Mouse (Mus musculus): ENCODE results near the gene Clcnka. TPM values are rescaled to one million over a fixed set of nuclear protein-coding genes. Genes with fewer than 3 reads are reported as not detected.
A peak's percentile ranks its signal among the peaks of the same experiment; 100 is the strongest.

The Clcnka gene
- not detected for total RNA-seq (2021)

DNA sequence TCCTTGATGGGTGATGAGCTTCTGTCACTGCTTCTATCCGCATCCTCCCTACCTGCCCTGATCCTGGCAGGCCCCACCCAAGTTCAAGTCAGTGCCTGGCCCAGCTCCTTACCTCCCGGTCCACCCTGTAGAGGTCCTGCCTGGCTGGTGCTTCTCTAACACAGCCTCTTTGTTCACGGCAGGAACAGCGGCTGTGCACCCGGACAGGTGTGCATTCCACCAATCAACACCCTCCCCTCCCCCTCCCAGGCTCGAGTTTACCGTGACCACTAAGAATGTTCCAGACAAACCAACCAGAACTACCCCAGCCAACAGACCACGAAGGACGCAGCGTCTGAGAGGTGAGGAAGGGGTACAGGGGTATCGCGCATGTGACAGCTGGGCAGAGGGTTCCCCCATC is at the start of gene Clcnka:
Clcnka (minus strand) TSS at position 180 of the 400 bp plus-strand sequence.
- no peak for DNase-seq

DNA sequence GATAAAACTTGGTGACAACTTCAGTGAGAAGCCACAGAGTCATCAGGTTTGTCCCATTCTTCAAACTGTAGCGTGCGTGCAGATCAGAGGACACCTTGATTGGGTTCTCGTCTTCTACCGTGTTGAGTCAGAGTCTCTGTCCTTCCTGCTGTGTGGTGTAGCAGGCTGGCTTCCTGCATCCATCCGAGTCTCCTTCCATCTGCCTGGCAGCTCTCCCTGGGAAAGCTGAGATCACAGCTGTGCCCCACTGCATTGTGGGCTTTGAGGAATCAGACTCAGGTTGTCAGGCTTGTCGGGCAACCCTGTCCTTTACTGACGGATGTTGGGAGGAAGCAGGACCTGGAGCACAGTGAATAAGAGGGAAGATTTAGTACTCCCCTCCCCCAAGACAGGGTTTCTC is 47.7 kb upstream of the Clcnka start:
- DNase-seq, result no peak

DNA sequence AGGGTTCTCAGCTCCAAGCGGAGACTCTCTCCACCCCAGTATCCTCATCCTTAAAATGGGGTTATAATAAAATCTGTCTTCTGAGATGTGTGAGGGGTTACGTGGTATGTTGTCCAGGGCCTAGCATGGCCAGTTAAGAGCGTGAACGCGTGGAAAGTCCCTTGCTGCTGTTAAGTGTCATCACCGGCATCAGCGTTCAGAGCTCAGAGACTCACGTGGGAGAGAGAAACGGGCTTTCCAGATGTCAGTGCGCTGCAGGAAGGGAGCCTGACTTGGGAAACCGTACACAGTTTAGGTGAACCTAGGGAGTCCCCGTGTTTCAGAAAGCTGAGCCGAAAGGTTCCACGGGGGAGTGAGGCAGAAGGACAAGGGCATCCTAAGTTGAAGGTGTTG is 46.8 kb upstream of the Clcnka start:
- DNase-seq, result no peak

DNA sequence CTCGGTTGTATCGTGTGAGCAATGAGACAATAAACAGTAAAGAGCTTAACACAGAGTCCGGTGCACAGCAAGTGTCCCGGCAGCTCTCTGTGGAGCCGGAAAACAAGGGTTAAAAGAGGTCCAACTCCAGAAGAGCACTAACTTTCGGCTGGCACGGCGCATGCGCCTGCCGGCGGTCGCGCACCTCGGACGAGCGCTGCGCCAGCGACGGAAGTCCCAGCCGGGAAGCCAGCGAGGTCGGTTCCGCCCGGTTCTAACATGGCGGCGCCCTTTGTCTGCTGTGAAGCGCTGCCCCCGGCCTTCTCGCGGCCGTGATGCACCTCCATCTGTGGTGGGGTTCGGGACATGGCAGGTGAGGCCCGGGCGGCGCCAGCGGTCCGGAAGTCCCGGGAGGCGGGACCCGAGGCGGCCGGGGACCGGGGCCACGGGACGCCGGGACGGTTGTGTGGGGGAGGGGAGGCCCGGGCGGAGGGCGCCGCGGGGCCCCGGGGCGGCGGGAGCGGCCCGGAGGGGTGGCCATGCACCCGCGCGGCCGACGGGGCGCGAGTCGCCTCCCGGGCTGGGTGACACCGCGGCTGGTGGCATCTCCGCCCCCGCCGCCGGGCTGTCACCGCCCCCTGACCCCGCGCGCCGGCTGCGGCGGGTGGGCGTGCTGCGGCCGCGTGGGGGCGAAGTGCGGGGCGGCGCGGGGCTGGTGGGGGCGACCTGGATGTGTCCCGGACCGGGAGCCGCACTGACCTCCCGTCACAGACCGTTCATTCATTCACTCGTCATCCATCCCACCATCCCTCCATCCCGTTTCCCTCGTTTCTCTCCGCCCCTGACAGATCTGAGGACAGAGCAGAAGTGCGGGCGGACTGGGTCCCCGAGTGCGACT is 46.2 kb upstream of the Clcnka start, which contains the start of gene Zbtb17:
Zbtb17 (plus strand) TSS at position 204 of the 877 bp plus-strand sequence.
- peak; percentile 85 to 86 for DNase-seq

DNA sequence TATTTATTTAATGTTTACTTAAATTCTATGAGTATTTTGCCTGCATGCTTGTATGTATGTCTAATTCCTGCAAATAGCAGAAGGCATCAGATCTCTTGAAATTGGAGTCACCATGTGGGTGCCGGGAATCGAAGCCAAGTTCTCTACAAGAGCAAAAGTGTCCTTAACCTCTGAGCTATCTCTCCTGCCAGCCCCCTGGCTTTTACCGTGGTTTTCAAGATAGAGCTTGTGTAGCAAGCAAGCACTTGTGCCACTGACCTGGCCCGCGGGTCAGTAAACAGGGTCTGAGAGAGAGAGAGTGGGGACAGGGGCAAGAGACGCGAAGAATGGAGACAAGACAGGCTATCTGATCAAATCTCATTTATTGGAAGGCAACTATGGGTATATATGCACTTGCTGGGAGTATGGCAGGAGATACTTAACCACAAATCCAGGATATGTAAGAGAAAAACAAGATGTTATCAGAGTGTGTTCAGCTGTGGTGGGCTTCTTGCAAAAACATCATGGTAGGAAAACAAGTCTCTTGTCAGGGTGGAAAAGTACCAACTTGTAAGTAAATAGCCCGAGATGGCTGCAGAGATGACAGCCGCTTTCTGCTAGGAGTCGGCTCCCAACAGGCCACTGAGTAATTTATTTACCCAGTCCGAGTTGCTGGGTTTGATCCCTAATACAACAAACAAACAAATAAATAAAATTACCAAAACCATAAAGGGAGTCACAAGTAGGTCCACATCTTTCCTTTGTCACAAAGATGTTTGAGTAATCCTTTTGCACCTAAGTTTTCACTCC is 45.3 kb upstream of the Clcnka start:
- DNase-seq, result no peak

DNA sequence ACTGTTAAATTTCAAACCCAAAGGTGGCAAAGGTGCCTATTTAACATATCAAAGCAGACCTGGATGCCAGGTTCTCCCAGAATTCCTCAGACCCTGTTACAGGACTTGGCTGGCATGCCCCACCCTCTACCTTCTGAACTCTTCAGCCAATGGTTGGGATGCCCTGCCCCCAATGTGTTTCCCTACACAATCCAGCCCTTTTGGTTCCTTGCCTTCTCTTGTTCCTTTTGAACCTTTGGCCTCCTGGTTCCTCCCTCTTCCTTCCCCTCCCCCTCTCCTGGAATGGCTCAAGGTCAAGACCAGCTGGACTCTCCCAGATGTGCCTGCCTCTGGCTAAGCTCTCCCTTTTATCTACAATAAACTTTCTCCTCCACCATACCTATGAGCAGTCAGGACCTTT is 42.4 kb upstream of the Clcnka start:
- no peak for DNase-seq

DNA sequence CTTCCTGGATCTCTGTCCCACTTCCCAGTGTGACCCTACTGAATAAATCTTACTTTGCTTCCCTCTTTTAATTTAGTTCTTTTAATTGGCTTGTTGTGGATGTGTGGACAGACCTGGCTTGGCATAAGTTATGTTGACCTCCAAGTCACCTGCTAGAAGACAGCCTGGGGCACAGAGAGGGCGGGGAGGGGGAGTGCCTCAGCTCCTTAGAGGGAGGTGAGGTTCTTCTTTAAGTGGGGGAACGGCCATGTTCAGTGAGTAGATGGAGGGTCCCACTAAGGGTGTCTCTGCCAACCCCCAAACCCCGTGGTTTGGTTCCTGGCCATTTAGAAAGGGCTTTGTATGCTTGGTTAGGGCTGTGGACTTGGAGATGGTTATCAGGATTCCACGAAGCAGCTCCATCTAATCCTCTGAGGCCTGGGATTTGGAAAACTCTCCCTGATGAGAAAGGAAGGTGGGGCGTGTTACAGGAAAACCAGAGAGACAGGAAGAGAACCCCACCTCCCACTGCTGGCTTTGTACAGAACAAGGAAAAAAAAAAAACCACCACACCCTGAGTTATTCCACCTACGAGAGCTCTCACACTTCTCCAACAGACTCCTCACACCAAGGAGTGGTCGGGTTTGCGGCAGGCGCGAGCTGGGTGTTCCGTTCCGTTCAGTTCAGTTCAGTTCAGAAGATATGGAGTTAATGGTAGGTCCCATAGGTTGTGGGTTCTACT is 40.7 kb upstream of the Clcnka start:
- no peak for DNase-seq

DNA sequence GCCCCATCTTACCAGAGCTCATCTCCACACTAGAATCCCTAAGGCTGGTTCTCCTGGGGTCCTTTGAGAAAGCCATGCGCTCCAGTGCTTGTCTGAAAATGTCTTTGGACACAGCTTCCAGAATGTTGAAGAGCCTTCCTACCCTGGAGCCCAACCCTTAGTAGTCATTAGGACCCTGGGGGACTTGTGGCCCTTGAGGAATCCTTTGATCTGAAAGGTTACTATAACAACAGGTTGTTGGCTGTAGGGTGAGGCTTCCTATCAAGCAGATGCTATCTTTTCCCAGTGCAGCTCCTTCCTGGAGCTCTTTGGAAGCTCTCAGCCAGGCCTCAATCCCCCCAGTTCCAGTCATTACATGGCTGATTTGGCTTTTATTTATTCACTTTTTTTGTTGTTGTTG is 37.5 kb upstream of the Clcnka start, which contains the start of gene Srarp:
Srarp (minus strand) TSS at position 132 of the 400 bp plus-strand sequence.
- DNase-seq, result no peak

DNA sequence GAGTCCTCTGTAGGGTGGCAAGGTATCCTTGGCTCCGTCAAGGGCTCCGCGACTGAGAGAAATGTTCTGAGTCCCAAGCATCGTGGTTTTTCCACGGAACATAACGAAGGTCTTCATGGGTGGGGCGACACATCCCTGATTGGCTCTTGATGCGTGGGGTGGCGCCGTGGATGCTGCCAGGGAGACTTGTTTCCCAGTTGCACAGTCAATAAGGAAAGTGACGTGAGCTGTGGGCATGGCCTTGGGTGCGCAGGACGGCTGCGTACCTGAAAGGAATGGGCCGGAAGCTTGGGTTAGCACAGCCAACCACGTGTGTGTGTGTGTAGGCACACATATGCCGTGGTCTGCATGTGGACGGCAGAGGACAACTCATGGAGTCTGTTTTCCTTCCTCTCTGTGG is 34.7 kb upstream of the Clcnka start:
- no peak for DNase-seq

DNA sequence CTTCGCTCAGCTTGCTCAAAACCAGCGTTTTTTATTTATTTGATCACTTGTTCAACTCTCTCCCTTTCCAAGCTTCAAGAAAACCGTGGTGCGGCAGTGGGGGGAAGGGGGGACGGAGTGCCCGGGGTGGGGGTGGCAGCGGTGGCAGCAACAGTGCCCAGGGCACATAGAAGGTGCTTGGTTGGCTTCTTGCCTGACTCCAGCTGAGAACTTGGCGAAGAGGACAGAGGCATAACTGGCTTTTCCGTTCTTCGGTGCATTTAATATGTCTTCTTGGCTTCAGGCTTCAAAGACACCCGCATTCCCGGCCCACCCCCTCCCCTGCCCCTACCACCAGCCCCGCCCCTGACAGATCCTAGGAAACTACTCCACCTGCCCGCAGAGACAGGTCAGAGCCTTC is 34.1 kb upstream of the Clcnka start:
- DNase-seq, result no peak

DNA sequence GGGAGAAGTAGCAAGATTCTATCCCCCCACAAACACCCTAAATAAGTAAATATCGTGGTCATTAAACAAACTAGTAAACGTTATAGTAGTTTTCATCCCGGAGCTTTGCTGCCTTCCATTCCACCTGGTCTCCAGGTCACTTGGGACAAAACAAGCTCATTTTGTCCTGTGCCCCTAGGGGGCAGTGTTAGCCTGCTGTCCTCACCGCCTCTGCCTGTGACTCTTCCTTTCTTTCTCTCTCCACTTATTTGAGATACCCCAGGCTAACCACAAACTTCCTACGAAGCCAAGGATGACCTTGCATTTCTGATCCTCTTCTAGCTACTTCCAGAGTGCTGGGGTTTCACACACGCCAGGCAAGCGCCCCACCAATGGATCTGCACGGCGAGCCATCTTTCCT is 32.5 kb upstream of the Clcnka start:
- DNase-seq, result peak; percentile 46 to 64

DNA sequence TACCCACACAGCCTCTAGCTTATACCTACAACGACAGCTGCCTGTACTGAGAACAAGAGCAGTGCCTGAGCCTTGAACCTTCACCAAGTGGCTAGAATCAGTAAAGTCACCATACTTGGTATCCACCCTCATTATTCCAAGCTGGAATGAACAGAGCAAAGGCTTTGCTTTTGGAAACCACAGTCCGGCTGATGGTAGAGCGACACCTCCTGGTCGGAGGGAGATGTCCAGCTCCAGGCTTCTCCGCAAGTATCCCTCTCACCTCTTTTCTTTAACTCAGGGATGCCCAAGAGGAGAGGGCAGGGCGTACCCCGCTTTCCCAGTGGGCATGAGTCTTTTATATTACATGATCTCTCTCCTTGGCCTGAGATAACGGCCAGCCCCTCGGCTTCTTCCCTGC is 31.3 kb upstream of the Clcnka start:
- DNase-seq, result no peak

DNA sequence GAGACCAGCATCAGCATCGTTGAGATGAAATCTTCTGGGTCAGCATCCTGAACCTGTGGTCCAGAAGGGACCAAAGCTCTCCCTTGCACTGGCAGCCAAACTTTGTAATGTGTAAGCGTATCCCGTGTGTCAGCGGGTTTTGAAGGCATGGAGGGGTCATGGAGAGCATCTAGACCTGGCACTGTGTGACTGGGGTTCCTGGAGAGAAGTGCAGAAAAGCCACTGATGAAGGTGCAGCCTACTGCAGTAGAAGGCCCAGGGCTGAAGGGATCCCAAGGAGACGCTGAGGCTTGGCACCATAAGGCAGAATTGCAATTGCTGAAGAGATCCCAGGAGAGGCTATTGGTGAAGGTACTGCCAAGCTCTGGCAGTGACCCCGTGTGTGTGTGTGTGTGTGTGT is 30.9 kb upstream of the Clcnka start:
- DNase-seq, result no peak

DNA sequence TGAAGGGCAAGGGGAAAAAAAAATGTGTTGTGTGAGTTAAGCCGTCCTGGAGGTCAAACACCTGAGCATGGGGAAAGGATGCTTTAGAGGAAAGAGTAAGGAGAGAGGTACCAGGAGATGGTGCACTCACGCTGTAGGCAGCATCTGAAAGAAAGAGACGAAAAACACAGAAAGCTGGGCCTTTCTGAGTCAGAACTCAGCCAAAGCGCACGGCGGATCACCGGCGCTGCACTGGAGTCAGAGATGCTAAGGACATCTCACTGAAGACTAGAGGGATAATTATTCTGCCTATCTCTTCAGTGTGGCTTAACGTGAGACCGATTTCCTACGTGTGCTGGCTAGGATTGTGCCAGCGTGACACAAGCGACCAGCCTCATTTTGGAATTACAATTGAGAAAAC is 29.4 kb upstream of the Clcnka start:
- DNase-seq, result no peak

DNA sequence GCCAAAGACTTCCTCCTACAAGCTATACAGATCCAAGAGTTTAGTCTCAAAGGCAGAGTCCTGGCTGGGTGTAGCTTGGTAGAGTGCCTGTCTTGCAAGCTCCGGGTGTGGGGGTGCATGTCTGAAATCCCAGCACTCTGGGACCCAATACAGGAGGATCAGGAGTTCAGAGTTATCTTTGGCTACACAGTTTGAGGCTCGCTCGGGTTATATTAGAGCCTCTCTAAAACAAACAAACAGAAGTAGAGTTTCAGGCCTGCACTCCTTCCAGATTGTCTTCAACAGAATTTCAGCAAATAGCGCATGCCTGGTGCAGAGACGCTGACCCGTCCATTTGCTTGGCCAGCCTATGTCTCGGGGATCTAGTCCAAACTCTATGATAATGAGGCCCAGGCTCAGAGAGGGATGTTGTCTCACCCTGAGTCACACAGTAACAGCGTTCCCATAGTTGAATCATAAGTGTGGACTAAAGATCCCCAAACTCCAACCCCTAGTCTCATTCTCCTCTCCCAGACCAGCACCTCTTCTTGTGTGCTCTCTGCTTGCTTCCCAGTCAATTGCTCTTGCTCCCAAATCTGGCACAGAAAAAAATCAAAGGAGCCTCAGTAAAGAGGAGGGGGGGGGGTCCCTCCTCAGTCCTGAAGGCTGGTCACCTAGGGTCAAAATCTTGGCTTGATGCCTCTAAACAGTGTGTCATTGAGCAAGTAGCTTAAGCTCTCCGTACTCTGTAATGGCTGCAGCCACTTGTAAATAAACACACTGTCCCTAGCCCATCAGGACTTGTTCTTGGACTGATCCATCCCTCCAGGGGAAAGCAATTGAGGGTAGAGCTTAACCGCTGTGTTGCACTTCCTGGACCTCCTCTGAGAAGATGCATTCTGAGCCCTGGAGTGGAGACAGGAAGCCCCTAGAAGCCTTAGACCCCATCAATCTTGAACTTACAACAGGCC is 28.5 kb upstream of the Clcnka start:
- DNase-seq, result no peak

DNA sequence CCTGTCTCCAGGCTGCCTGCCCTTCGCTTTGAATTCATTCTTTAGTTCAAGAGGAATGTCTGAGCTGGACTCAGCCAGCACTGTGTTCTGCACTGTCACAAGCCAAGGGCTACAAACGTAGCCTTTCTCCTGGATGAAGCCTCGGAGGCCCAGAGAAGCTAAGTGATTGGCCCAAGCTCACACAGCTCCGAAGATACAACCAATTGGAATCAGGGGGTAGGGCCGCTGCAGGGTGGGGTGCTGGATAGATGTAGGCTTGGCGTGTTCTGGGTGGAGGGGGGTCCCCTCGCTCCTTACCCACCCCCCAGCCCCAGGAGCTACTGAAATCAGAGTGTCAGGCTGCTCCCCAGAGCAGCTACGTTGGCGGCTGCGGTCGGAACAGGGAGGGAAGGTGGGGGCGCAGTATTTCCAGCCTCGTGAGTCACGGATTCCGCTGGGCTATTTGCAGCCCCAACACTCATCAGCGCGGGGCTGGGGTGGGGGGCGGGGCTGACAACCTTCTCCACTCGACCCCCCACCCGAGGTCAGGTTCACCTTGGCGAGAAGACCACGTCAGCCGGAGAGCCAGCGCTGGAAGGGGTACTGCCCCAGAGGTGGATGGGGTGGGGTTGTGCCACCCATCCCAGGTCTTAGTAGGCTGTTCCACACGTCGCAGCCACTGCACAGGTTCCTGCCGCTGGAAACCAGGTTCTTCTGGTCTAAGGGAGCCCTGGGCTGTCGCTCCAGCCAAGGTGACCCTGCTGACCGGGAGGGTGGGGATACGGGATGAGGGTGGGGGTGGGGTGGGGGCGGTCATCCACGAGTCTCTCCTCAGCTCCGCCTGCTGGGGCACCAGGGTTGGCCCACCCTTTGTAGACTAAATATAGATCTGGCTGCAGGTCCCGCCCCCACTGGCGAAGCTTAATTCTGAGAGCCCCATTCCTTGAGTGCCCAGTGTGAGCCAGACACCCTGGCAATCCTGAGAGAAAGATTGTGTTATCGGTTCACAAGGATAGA is 27.3 kb upstream of the Clcnka start:
- peak; percentile 59 to 61 for DNase-seq

DNA sequence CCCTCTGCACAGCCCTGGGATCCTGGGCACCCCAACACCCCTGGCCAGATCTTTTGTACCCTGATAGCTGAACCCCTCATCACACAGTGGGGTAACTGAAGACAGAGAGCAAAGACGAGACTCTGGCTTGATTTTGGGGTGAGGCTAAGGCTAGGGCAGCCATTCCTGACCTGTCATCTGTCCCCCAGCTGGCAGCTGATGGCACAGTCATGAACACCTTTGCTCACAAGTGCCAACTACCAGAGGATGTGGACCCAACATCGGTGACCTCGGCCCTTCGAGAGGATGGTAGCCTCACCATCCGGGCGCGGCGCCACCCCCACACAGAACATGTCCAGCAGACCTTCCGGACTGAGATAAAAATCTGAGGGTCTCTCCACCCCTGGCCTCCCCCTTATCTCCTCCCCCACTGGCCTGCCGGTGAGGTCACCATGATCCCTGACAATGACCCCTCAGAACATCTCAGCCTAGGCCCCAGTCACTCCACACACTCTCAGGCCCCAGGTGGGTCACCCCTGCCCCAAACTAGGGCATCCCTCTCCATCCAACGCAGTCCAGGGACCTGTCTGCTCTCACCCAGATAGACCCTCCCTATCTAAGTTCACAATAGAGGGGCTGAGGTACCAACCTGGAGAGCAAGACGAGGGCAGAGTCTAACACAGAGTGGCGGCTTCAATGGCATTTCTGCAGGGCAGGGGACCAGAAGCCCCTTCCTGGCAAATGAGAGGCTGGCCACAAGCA is 25.3 kb upstream of the Clcnka start:
- DNase-seq, result no peak

DNA sequence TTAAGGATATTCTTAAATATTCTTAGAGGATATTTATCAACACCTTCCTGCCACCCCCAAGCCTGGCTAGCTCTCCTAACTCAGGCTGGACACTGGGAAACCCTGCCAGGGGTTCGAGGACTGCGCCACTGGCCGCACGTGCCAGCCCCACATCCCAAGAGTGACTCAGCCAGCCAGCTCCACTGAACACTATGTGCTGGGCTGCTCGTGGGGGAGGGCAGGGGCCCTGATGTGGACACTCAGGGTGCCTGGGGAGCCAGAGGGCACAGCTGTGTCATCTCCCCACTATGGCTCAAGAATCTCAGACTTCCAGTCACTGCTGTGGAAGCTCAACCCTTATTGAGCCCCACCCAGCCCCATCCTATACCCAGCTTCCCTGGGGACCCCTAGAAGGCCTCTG is 24.8 kb upstream of the Clcnka start:
- no peak for DNase-seq

DNA sequence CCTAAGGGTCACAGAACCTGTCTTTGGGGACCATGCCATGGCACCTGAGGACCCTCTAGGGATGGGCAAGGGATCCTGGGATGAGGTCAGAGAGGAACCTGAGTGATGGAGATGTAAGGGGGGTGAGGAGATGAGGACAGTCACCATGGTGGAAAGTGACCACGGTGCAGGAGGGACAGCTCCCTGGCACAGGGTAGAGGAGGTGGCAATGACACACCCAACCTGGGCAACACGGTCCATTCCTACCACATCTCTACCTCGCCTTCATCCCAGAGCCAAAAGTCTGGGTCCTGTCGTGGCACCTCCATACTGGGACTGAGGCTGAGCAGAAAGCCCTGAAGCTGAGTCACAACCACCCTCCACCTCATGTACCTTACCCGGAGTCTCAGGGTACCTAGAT is 24.3 kb upstream of the Clcnka start:
- DNase-seq, result no peak

DNA sequence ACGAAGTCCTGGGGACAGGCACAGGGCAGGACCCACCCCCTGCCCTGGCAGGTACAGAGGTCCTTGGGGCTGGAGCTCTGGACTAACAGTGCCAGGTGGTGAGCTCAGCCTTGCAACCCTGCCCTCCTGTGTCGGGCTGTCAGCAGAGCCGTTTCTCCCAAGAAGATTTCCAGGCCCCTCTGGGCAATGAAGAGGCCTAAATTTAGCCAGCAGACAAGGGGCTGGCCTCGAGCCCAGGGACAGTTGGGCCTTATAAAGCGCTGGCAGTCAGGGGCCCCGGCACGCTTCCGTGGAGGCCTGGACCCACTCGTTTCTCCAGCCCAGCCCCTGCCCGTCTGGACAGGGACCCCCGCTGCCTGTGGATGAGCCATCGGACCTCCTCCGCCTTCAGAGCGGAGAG is 22.9 kb upstream of the Clcnka start:
- no peak for DNase-seq

Data from layer of hippocampus, postnatal 36 days (tissue).